Mouse (Mus musculus): ENCODE data around the gene Gpc5. TPM values are rescaled to one million over a fixed set of nuclear protein-coding genes. Genes with fewer than 3 reads are reported as not detected.
A peak's percentile ranks its signal among the peaks of the same experiment; 100 is the strongest.

Gene Gpc5
- total RNA-seq, 1 experiment = 0.40 TPM

DNA sequence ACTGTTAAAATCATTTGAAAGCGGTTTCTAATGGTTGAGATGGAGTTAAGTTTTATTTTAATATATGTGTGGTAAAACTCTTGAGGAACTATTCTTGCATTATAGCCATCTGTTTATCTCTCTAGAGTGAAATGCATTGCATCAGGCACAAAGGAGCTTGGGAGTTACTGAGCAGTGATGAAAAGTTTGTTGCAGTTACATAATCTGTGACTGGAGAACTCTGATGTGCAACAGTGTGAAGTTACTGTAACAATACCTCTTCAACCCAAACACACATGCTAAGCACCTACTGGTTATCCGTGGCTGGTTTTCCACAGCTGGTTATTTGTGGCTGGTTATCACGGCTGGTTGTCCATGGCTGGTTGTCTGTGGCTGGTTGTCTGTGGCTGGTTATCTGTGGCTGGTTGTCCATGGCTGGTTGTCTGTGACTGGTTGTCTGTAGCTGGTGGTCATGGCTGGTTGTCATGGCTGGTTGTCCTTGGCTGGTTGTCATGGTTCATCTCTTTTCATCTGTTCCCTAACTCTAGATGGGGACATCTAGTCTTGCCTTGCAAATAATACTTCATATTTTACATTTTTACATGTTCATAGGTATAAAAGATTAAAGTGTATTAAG is 273.4 kb downstream of the Gpc5 start:
- TF ChIP-seq MAFK (IDR thresholded peaks at IDR 0.05; ENCODE audit: insufficient read depth, low read depth, low read length) (no peak), HCFC1 (IDR thresholded peaks at IDR 0.05; ENCODE audit: borderline replicate concordance, insufficient read depth, low read length) (no peak), CHD2 (IDR thresholded peaks at IDR 0.05; ENCODE audit: low read depth, low read length) (no peak), ZC3H11A (IDR thresholded peaks at IDR 0.05; ENCODE audit: borderline replicate concordance, low read depth, low read length) (no peak), ZNF384 (IDR thresholded peaks at IDR 0.05; ENCODE audit: low read depth, low read length) (no peak)
- no peak overlapping the region for H3K9ac ChIP-seq (ENCODE audit: insufficient read depth, low read depth, low read length, poor library complexity, severe bottlenecking)
- H3K4me3 ChIP-seq (ENCODE audit: insufficient read depth in 1 of 2, low read depth in 1 of 2, low read length in 2 of 2, poor library complexity in 1 of 2, severe bottlenecking in 1 of 2) = no peak overlapping the region
- H3K9me3 ChIP-seq (ENCODE audit: control insufficient read depth, insufficient read depth, low read depth, low read length) = no peaks in the 10 kb centered on the region
- no peak overlapping the region for H3K27ac ChIP-seq (ENCODE audit: insufficient read depth, low read depth, low read length, poor library complexity, severe bottlenecking)
- in situ Hi-C loops (cut with MboI; ENCODE audit: low sequenced_read_pairs in 2 of 2, unreplicated experiment in 2 of 2) = no loop called here
- no peak for DNase-seq (ENCODE audit: low read depth, low spot score)
- no peaks in the 10 kb centered on the region for H3K36me3 ChIP-seq (ENCODE audit: control insufficient read depth, insufficient read depth, low read length, poor library complexity, severe bottlenecking)
- no peaks in the 10 kb centered on the region for H3K4me1 ChIP-seq (ENCODE audit: control insufficient read depth in 2 of 2, insufficient read depth in 2 of 2, low read length in 2 of 2, poor library complexity in 1 of 2)

GRCm38 (mm10) chr14:115369611-115370167 is 277.7 kb downstream of the Gpc5 start:
- no peaks in the 10 kb centered on the region for H3K9me3 ChIP-seq (ENCODE audit: control insufficient read depth, insufficient read depth, low read depth, low read length)
- H3K9ac ChIP-seq (ENCODE audit: insufficient read depth, low read depth, low read length, poor library complexity, severe bottlenecking) = no peak overlapping the region
- no peaks in the 10 kb centered on the region for H3K36me3 ChIP-seq (ENCODE audit: control insufficient read depth, insufficient read depth, low read length, poor library complexity, severe bottlenecking)
- no peak overlapping the region for H3K4me3 ChIP-seq (ENCODE audit: insufficient read depth in 1 of 2, low read depth in 1 of 2, low read length in 2 of 2, poor library complexity in 1 of 2, severe bottlenecking in 1 of 2)
- in situ Hi-C loops (cut with MboI; ENCODE audit: low sequenced_read_pairs in 2 of 2, unreplicated experiment in 2 of 2) = no loop called here
- H3K4me1 ChIP-seq (ENCODE audit: control insufficient read depth in 2 of 2, insufficient read depth in 2 of 2, low read length in 2 of 2, poor library complexity in 1 of 2) = no peaks in the 10 kb centered on the region
- no peak for DNase-seq (ENCODE audit: low read depth, low spot score)
- TF ChIP-seq ZC3H11A (IDR thresholded peaks at IDR 0.05; ENCODE audit: borderline replicate concordance, low read depth, low read length) (no peak), CHD2 (IDR thresholded peaks at IDR 0.05; ENCODE audit: low read depth, low read length) (no peak), MAFK (IDR thresholded peaks at IDR 0.05; ENCODE audit: insufficient read depth, low read depth, low read length) (no peak), ZNF384 (IDR thresholded peaks at IDR 0.05; ENCODE audit: low read depth, low read length) (no peak), HCFC1 (IDR thresholded peaks at IDR 0.05; ENCODE audit: borderline replicate concordance, insufficient read depth, low read length) (no peak)
- no peak overlapping the region for H3K27ac ChIP-seq (ENCODE audit: insufficient read depth, low read depth, low read length, poor library complexity, severe bottlenecking)

DNA sequence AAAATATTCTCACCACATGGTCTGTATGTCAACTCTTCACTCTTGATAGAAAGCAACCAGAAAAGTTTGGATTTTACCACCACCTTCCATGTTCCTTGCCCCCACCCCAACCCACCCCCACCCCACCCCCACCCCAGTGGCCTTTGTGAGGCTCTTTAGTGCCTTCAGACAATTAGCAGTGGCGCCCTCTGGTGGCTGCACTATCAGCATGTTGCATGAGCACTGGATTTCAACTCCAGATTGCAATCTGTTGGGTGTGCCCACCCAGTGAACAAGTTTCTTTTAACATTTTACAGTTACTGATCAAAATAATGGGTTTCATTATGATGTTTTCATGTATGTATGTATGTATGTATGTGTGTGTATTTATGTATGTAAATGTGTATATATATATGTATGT is 279.1 kb downstream of the Gpc5 start:
- in situ Hi-C loops (cut with MboI; ENCODE audit: low sequenced_read_pairs in 2 of 2, unreplicated experiment in 2 of 2) = no loop called here
- peak; percentile 24 for DNase-seq (ENCODE audit: low read depth, low spot score)
- no peaks in the 10 kb centered on the region for H3K9me3 ChIP-seq (ENCODE audit: control insufficient read depth, insufficient read depth, low read depth, low read length)
- H3K36me3 ChIP-seq (ENCODE audit: control insufficient read depth, insufficient read depth, low read length, poor library complexity, severe bottlenecking) = no peaks in the 10 kb centered on the region
- no peak overlapping the region for H3K27ac ChIP-seq (ENCODE audit: insufficient read depth, low read depth, low read length, poor library complexity, severe bottlenecking)
- TF ChIP-seq MAFK (IDR thresholded peaks at IDR 0.05; ENCODE audit: insufficient read depth, low read depth, low read length) (no peak), HCFC1 (IDR thresholded peaks at IDR 0.05; ENCODE audit: borderline replicate concordance, insufficient read depth, low read length) (no peak), ZNF384 (IDR thresholded peaks at IDR 0.05; ENCODE audit: low read depth, low read length) (no peak), CHD2 (IDR thresholded peaks at IDR 0.05; ENCODE audit: low read depth, low read length) (no peak), ZC3H11A (IDR thresholded peaks at IDR 0.05; ENCODE audit: borderline replicate concordance, low read depth, low read length) (no peak)
- H3K9ac ChIP-seq (ENCODE audit: insufficient read depth, low read depth, low read length, poor library complexity, severe bottlenecking) = no peak overlapping the region
- H3K4me3 ChIP-seq (ENCODE audit: insufficient read depth in 1 of 2, low read depth in 1 of 2, low read length in 2 of 2, poor library complexity in 1 of 2, severe bottlenecking in 1 of 2) = no peak overlapping the region
- H3K4me1 ChIP-seq (ENCODE audit: control insufficient read depth in 2 of 2, insufficient read depth in 2 of 2, low read length in 2 of 2, poor library complexity in 1 of 2) = no peaks in the 10 kb centered on the region

DNA sequence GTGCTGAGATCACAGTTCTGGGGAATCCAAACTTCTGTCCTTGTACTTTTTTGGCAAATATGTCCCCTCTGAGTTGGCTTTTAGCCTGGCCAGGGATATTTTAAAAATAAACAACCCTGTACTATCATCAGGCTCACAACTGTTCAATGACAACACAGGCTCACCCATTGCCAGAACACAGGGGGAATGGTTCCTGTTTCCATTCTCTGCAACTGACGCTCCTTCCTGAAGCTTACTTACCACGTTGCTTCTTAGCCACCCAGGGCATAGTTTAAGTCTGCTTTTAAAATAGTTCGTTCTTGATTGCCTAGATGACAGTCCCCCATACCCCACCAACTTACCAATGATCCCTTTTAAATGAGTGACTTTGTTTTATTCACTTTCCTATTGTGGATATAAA is 299.8 kb downstream of the Gpc5 start:
- H3K9me3 ChIP-seq (ENCODE audit: control insufficient read depth, insufficient read depth, low read depth, low read length) = no peaks in the 10 kb centered on the region
- in situ Hi-C loops (cut with MboI; ENCODE audit: low sequenced_read_pairs in 2 of 2, unreplicated experiment in 2 of 2) = no loop called here
- no peak overlapping the region for H3K27ac ChIP-seq (ENCODE audit: insufficient read depth, low read depth, low read length, poor library complexity, severe bottlenecking)
- H3K9ac ChIP-seq (ENCODE audit: insufficient read depth, low read depth, low read length, poor library complexity, severe bottlenecking) = no peak overlapping the region
- no peak for DNase-seq (ENCODE audit: low read depth, low spot score)
- H3K4me1 ChIP-seq (ENCODE audit: control insufficient read depth in 2 of 2, insufficient read depth in 2 of 2, low read length in 2 of 2, poor library complexity in 1 of 2) = no peaks in the 10 kb centered on the region
- TF ChIP-seq CHD2 (IDR thresholded peaks at IDR 0.05; ENCODE audit: low read depth, low read length) = no peak
- no peaks in the 10 kb centered on the region for H3K36me3 ChIP-seq (ENCODE audit: control insufficient read depth, insufficient read depth, low read length, poor library complexity, severe bottlenecking)
- H3K4me3 ChIP-seq (ENCODE audit: insufficient read depth in 1 of 2, low read depth in 1 of 2, low read length in 2 of 2, poor library complexity in 1 of 2, severe bottlenecking in 1 of 2) = no peak overlapping the region
